Mouse (Mus musculus) CH12.LX (cell line): ENCODE measurements around the gene Frmd8.

Experiments used
- CHD1 ChIP-seq: IDR thresholded peaks from 2 replicates; pipeline ENCODE4 v1.6.1; 2012; ENCODE audit warnings: low read depth, low read length, improper control_type of control experiment, inconsistent platforms
- MEF2A ChIP-seq: IDR thresholded peaks from 2 replicates; pipeline ENCODE4 v1.6.1; 2014; ENCODE audit warnings: low read depth, mild to moderate bottlenecking, inconsistent platforms, low read length, improper control_type of control experiment, borderline replicate concordance
- POLR2A ChIP-seq: IDR thresholded peaks from 2 replicates; pipeline ENCODE4 v1.6.1; 2011; ENCODE audit warnings: low read depth, mild to moderate bottlenecking, improper control_type of control experiment, low read length

- peak; percentile 49; the same call in 1 of the 2 replicates for TF ChIP-seq MEF2A
- TF ChIP-seq CHD1: peak; percentile 44; the same call in 1 of the 2 replicates
- TF ChIP-seq POLR2A: peak; percentile 62
These were observed 26.0 kb downstream of the Frmd8 start for GRCm38 (mm10) chr19:5848826-5849672.
